Comparison of ENCODE assay signal across 9 mouse cellular contexts in the genomic region with DNA sequence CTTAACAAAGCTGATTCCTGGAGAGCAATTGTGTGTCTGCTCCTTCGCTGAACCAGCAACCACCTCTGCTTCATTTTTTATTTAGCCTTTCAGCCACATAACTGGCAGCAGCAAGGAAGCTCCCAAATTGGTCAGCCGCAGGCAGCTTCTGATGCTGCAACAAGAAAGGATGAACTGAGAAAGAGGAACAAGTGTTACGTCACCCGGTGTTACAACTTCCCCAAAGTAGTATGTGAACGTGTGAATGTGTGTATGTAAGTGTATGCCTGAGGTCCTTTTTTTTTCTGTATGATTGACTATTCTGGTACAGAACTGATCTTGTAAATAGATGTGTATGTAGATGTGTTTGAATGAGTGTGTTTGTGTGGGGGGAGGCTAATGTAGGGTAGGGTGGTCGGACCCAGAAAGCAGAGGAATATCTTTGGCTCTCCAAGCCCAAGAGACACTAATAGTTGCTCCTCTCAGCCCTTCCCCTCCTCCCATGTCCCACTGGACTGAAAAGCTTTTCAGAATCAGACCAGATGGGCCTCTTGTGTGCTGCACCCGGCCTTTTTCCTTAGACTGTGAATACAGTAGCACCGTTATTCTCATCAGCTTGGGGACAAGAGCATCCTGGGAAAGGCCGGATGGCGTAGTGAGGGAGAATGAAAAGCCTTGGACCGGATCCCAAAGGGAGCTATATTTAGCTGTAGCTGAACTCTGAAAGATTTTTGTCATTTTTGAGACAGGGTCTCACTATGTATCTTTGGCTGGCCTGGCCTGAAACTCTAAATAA. TPM values are rescaled to one million over a fixed set of nuclear protein-coding genes. Genes with fewer than 3 reads are reported as not detected.
A peak's percentile ranks its signal among the peaks of the same experiment; 100 is the strongest.
DNase-seq lines count a peak whose midpoint lies in the region; ATAC-seq lines count a peak whose summit lies in the region.
"Had no signal": no experiment of that assay in that cellular context is flagged by ENCODE, and none has a peak within 500 bp of the region (broad histone marks: within the 10 kb centered on the region; RNA-seq: fewer than 3 reads in every experiment).

No protein-coding gene starts in this region.

- no peak overlapping the region for H3K4me3 ChIP-seq in kidney, embryonic 16.5 days (ENCODE audit: low read length)
- no peak overlapping the region for H3K4me3 ChIP-seq in kidney, embryonic 15.5 days (replicated peaks)
- no peak overlapping the region for H3K4me3 ChIP-seq in forebrain, embryonic 15.5 days
- no peak overlapping the region for H3K4me3 ChIP-seq in intestine, embryonic 15.5 days (replicated peaks)
- H3K4me3 ChIP-seq in midbrain, embryonic 15.5 days: no peak overlapping the region

- no peak overlapping the region for H3K9ac ChIP-seq in kidney, embryonic 16.5 days (replicated peaks; ENCODE audit: low read length)
- no peak overlapping the region for H3K9ac ChIP-seq in kidney, embryonic 15.5 days
- H3K9ac ChIP-seq in forebrain, embryonic 15.5 days (replicated peaks): no peak overlapping the region; the same call in 1 of the 2 replicates
- no peak overlapping the region for H3K9ac ChIP-seq in intestine, embryonic 15.5 days
- no peak overlapping the region for H3K9ac ChIP-seq in midbrain, embryonic 15.5 days

- no peak overlapping the region for H3K27ac ChIP-seq in kidney, embryonic 16.5 days (ENCODE audit: low read length)
- no peak overlapping the region for H3K27ac ChIP-seq in kidney, embryonic 15.5 days
- H3K27ac ChIP-seq in forebrain, embryonic 15.5 days (replicated peaks): peak overlapping the region; percentile 90
- H3K27ac ChIP-seq in intestine, embryonic 15.5 days: peak overlapping the region; percentile 45; the same call in 1 of the 2 replicates
- peak overlapping the region; percentile 67 for H3K27ac ChIP-seq in midbrain, embryonic 15.5 days

- DNase-seq in brain, adult 2 months (ENCODE audit: low read depth, low spot score): peak; percentile 88
- DNase-seq in urinary bladder, postnatal 4 days (ENCODE audit: low spot score in 2 of 2): no peak
- DNase-seq in urinary bladder, postnatal 36 days (ENCODE audit: low spot score in 2 of 2): no peak

- H3K9me3 ChIP-seq in kidney, embryonic 16.5 days (ENCODE audit: low read length): no peaks in the 10 kb centered on the region
- H3K9me3 ChIP-seq in kidney, embryonic 15.5 days (replicated peaks): no peaks in the 10 kb centered on the region; the same call in 1 of the 2 replicates
- H3K9me3 ChIP-seq in forebrain, embryonic 15.5 days: no peaks in the 10 kb centered on the region
- H3K9me3 ChIP-seq in intestine, embryonic 15.5 days: no peaks in the 10 kb centered on the region
- H3K9me3 ChIP-seq in midbrain, embryonic 15.5 days: no peaks in the 10 kb centered on the region

- ATAC-seq in kidney, embryonic 16.5 days (ENCODE audit: low FRiP score, low TSS enrichment): 0 out of 2 replicates have a peak, but pooled peaks have one; percentile 39
- no peak for ATAC-seq in kidney, embryonic 15.5 days (replicated peaks; ENCODE audit: low FRiP score)
- ATAC-seq in forebrain, embryonic 15.5 days (replicated peaks): peak; percentile 81
- peak; percentile 57 for ATAC-seq in intestine, embryonic 15.5 days
- peak; percentile 61 for ATAC-seq in midbrain, embryonic 15.5 days (replicated peaks)
- ATAC-seq: Patski had no signal

- H3K4me1 ChIP-seq in kidney, embryonic 16.5 days (ENCODE audit: insufficient read depth, low read length): no peaks in the 10 kb centered on the region; the same call in 1 of the 2 replicates
- peaks cover 7% of the 10 kb centered on the region; the same call in 1 of the 2 replicates for H3K4me1 ChIP-seq in kidney, embryonic 15.5 days
- peaks cover 21% of the 10 kb centered on the region for H3K4me1 ChIP-seq in forebrain, embryonic 15.5 days
- 0 out of 2 replicates have a peak, but pooled peaks cover 4% of the 10 kb centered on the region for H3K4me1 ChIP-seq in intestine, embryonic 15.5 days (replicated peaks)
- H3K4me1 ChIP-seq in midbrain, embryonic 15.5 days: peaks cover 10% of the 10 kb centered on the region; the same call in 1 of the 2 replicates

- WGBS in kidney, embryonic 16.5 days: 77% methylated on average over 11 of the region's 11 CpGs
- 78% methylated on average over 11 of the region's 11 CpGs for WGBS in kidney, embryonic 15.5 days
- 25% methylated on average over 11 of the region's 11 CpGs for WGBS in forebrain, embryonic 15.5 days
- 60% methylated on average over 11 of the region's 11 CpGs for WGBS in intestine, embryonic 15.5 days
- 54% methylated on average over 11 of the region's 11 CpGs for WGBS in midbrain, embryonic 15.5 days

- no peak overlapping the region for H3K4me2 ChIP-seq in kidney, embryonic 16.5 days (replicated peaks; ENCODE audit: low read depth, low read length)
- no peak overlapping the region for H3K4me2 ChIP-seq in kidney, embryonic 15.5 days
- 0 out of 2 replicates have a peak overlapping the region, but pooled peaks have one; percentile 10 for H3K4me2 ChIP-seq in forebrain, embryonic 15.5 days (replicated peaks)
- H3K4me2 ChIP-seq in intestine, embryonic 15.5 days (replicated peaks): no peak overlapping the region
- H3K4me2 ChIP-seq in midbrain, embryonic 15.5 days: no peak overlapping the region

- no peaks in the 10 kb centered on the region for H3K27me3 ChIP-seq in kidney, embryonic 16.5 days (ENCODE audit: insufficient read depth, low read length)
- no peaks in the 10 kb centered on the region for H3K27me3 ChIP-seq in kidney, embryonic 15.5 days
- H3K27me3 ChIP-seq in forebrain, embryonic 15.5 days: no peaks in the 10 kb centered on the region
- no peaks in the 10 kb centered on the region for H3K27me3 ChIP-seq in intestine, embryonic 15.5 days (replicated peaks)
- H3K27me3 ChIP-seq in midbrain, embryonic 15.5 days (replicated peaks): no peaks in the 10 kb centered on the region
- H3K27me3 ChIP-seq: Patski had no signal

- H3K36me3 ChIP-seq in kidney, embryonic 16.5 days (ENCODE audit: insufficient read depth, low read length): peaks cover 6% of the 10 kb centered on the region; the same call in 1 of the 2 replicates
- peaks cover 6% of the 10 kb centered on the region for H3K36me3 ChIP-seq in kidney, embryonic 15.5 days
- H3K36me3 ChIP-seq in forebrain, embryonic 15.5 days: peaks cover 3% of the 10 kb centered on the region
- H3K36me3 ChIP-seq in intestine, embryonic 15.5 days: 0 out of 2 replicates have a peak, but pooled peaks cover 3% of the 10 kb centered on the region
- H3K36me3 ChIP-seq in midbrain, embryonic 15.5 days (replicated peaks): peaks cover 5% of the 10 kb centered on the region; the same call in 1 of the 2 replicates

RNA-seq across cellular contexts. Expression of gene Dennd5a, which starts 7.7 kb away (rescaled TPM):
- polyA plus RNA-seq in kidney, embryonic 16.5 days (2015; fragmentation: Nextera tagmentation; extraction: Ambion mirVana): 30.9 and 31.3 TPM in 2 replicates
- polyA plus RNA-seq in kidney, embryonic 15.5 days (2015; fragmentation: Nextera tagmentation; extraction: Ambion mirVana): 31.4 and 31.6 TPM in 2 replicates
- 47.3 and 54.1 TPM in 2 replicates for polyA plus RNA-seq in forebrain, embryonic 15.5 days (2015; fragmentation: Nextera tagmentation; extraction: Ambion mirVana)
- 24.9 and 25.7 TPM in 2 replicates for polyA plus RNA-seq in intestine, embryonic 15.5 days (2015; fragmentation: Nextera tagmentation; extraction: Ambion mirVana)
- polyA plus RNA-seq in midbrain, embryonic 15.5 days (2015; fragmentation: Nextera tagmentation; extraction: Ambion mirVana): 41.7 and 46.2 TPM in 2 replicates

RNA-seq across cellular contexts. Expression of gene Tmem41b, which starts 18.7 kb away (rescaled TPM):
- 65.8 and 68.6 TPM in 2 replicates for polyA plus RNA-seq in kidney, embryonic 16.5 days (2015; fragmentation: Nextera tagmentation; extraction: Ambion mirVana)
- polyA plus RNA-seq in kidney, embryonic 15.5 days (2015; fragmentation: Nextera tagmentation; extraction: Ambion mirVana): 59.5 and 69.1 TPM in 2 replicates
- polyA plus RNA-seq in forebrain, embryonic 15.5 days (2015; fragmentation: Nextera tagmentation; extraction: Ambion mirVana): 65.0 and 65.1 TPM in 2 replicates
- 74.6 and 81.9 TPM in 2 replicates for polyA plus RNA-seq in intestine, embryonic 15.5 days (2015; fragmentation: Nextera tagmentation; extraction: Ambion mirVana)
- 58.1 and 63.1 TPM in 2 replicates for polyA plus RNA-seq in midbrain, embryonic 15.5 days (2015; fragmentation: Nextera tagmentation; extraction: Ambion mirVana)

RNA-seq across cellular contexts. Expression of gene Ipo7, which starts 50.1 kb away (rescaled TPM):
- 58.0 and 59.5 TPM in 2 replicates for polyA plus RNA-seq in kidney, embryonic 16.5 days (2015; fragmentation: Nextera tagmentation; extraction: Ambion mirVana)
- polyA plus RNA-seq in kidney, embryonic 15.5 days (2015; fragmentation: Nextera tagmentation; extraction: Ambion mirVana): 53.8 and 54.3 TPM in 2 replicates
- 46.4 and 46.9 TPM in 2 replicates for polyA plus RNA-seq in forebrain, embryonic 15.5 days (2015; fragmentation: Nextera tagmentation; extraction: Ambion mirVana)
- polyA plus RNA-seq in intestine, embryonic 15.5 days (2015; fragmentation: Nextera tagmentation; extraction: Ambion mirVana): 43.7 and 44.4 TPM in 2 replicates
- polyA plus RNA-seq in midbrain, embryonic 15.5 days (2015; fragmentation: Nextera tagmentation; extraction: Ambion mirVana): 40.3 and 43.1 TPM in 2 replicates

Comparison
In these comparisons a context has a peak if more than half of its experiments do, and no peak if none do; other contexts are left out.
1. H3K27ac ChIP-seq: peak in forebrain, embryonic 15.5 days (single experiment), intestine, embryonic 15.5 days (single experiment) and midbrain, embryonic 15.5 days (single experiment); none in kidney, embryonic 16.5 days (single experiment) and kidney, embryonic 15.5 days (single experiment).